Mouse (Mus musculus) naive thymus-derived CD4-positive, alpha-beta T cell, adult 2 months (primary cell): ENCODE data around the gene Gm10490.

ENCODE experiments used
- DNase-seq: peaks from one replicate; pipeline ENCODE4 v3.0.0-alpha.2; 2011; ENCODE audit warnings: low read depth

Gm10490 gene

GRCm38 (mm10) chrX:7926266-7926665, 16.9 kb downstream of the Gm10490 start:
- DNase-seq, result no peak

- DNase-seq, result no peak
These were observed 17.8 kb downstream of the Gm10490 start for GRCm38 (mm10) chrX:7927116-7927515.

- DNase-seq, result no peak
These were observed 19.0 kb downstream of the Gm10490 start, which contains the start of gene Eras for GRCm38 (mm10) chrX:7928270-7928790. Eras (minus strand) TSS chrX:7928607.

- no peak for DNase-seq
These were observed 27.5 kb downstream of the Gm10490 start for GRCm38 (mm10) chrX:7936874-7937273.

GRCm38 (mm10) chrX:7937667-7938066, 28.3 kb downstream of the Gm10490 start:
- no peak for DNase-seq

GRCm38 (mm10) chrX:7945618-7946017, 36.3 kb downstream of the Gm10490 start:
- DNase-seq, result no peak

- DNase-seq, result no peak
These were observed 38.0 kb downstream of the Gm10490 start, which contains the start of gene Hdac6 for GRCm38 (mm10) chrX:7947108-7947899. Hdac6 (minus strand) TSS chrX:7947889.

- peak; percentile 91 for DNase-seq
These were observed 38.7 kb downstream of the Gm10490 start for GRCm38 (mm10) chrX:7947900-7948492.

GRCm38 (mm10) chrX:7950091-7950490, 40.7 kb downstream of the Gm10490 start:
- DNase-seq, result no peak

GRCm38 (mm10) chrX:7958868-7959267, 49.5 kb downstream of the Gm10490 start:
- no peak for DNase-seq
